Mouse (Mus musculus) myocyte (in vitro differentiated cells): Measurements from ENCODE around the gene Fhit.

Source experiments
- CEBPB ChIP-seq: IDR thresholded peaks from 2 replicates; pipeline ENCODE4 v1.6.1; 2011; ENCODE audit warnings: mild to moderate bottlenecking, moderate library complexity; ENCODE audit not compliant: poor library complexity, insufficient read depth, severe bottlenecking
- E2F4 ChIP-seq: IDR thresholded peaks from one replicate; pipeline ENCODE4 v1.6.1; 2011; ENCODE audit warnings: mild to moderate bottlenecking, control low read depth, moderate library complexity; ENCODE audit not compliant: insufficient read depth
- MAX ChIP-seq: IDR thresholded peaks from one replicate; pipeline ENCODE4 v1.6.1; 2011; ENCODE audit warnings: low read depth, mild to moderate bottlenecking, control low read depth
- MYOD1 ChIP-seq, 3 experiments: IDR thresholded peaks; one replicate each; pipeline ENCODE4 v1.6.1; 2011; ENCODE audit warnings: control low read depth in 2 of 3, low read depth in 2 of 3, mild to moderate bottlenecking in 2 of 3, moderate library complexity in 1 of 3; ENCODE audit not compliant: insufficient read length in 2 of 3, control insufficient read depth in 1 of 3
- MYOG ChIP-seq, 3 experiments: IDR thresholded peaks; one replicate each; pipeline ENCODE4 v1.6.1; 2011; ENCODE audit warnings: control low read depth in 2 of 3, low read depth in 2 of 3, mild to moderate bottlenecking in 2 of 3; ENCODE audit not compliant: insufficient read length in 2 of 3, control insufficient read depth in 1 of 3, insufficient read depth in 1 of 3
- POLR2A ChIP-seq: IDR thresholded peaks from one replicate; pipeline ENCODE4 v1.6.1; 2011; ENCODE audit warnings: low read depth, mild to moderate bottlenecking, control low read depth, moderate library complexity; ENCODE audit not compliant: insufficient read length
- POLR2AphosphoS2 ChIP-seq: IDR thresholded peaks from one replicate; pipeline ENCODE4 v1.6.1; 2011; ENCODE audit warnings: low read depth, control low read depth; ENCODE audit not compliant: insufficient read length
- REST ChIP-seq: IDR thresholded peaks from one replicate; pipeline ENCODE4 v1.6.1; 2011; ENCODE audit warnings: mild to moderate bottlenecking, control low read depth, moderate library complexity; ENCODE audit not compliant: insufficient read depth, insufficient read length
- SRF ChIP-seq: IDR thresholded peaks from one replicate; pipeline ENCODE4 v1.6.1; 2011; ENCODE audit warnings: low read depth; ENCODE audit not compliant: control insufficient read depth, insufficient read length
- TCF12 ChIP-seq: IDR thresholded peaks from one replicate; pipeline ENCODE4 v1.6.1; 2011; ENCODE audit warnings: mild to moderate bottlenecking, control low read depth; ENCODE audit not compliant: poor library complexity, insufficient read depth, severe bottlenecking
- USF1 ChIP-seq: IDR thresholded peaks from one replicate; pipeline ENCODE4 v1.6.1; 2011; ENCODE audit warnings: low read depth, mild to moderate bottlenecking, control low read depth, moderate library complexity

- no peak for TF ChIP-seq POLR2A
- TF ChIP-seq POLR2AphosphoS2 = no peak
- TF ChIP-seq USF1 = no peak
- TF ChIP-seq MAX = no peak
- TF ChIP-seq MYOG (IDR thresholded peaks at IDR 0.05; ENCODE audit: control insufficient read depth in 1 of 3, insufficient read depth in 1 of 3, insufficient read length in 2 of 3, low read depth in 2 of 3) = no peak
- no peak for TF ChIP-seq E2F4
- no peak for TF ChIP-seq SRF
- no peak for TF ChIP-seq TCF12
- TF ChIP-seq CEBPB = no peak
- no peak for TF ChIP-seq MYOD1 (IDR thresholded peaks at IDR 0.05; ENCODE audit: control insufficient read depth in 1 of 3, insufficient read length in 2 of 3, low read depth in 2 of 3)
- no peak for TF ChIP-seq REST
Observed at GRCm38 (mm10) chr14:10813551-10813950, 348.3 kb downstream of the Fhit start.
